Mouse (Mus musculus) intestine, postnatal 0 days (tissue): ENCODE data around the gene Scn4a. TPM values are rescaled to one million over a fixed set of nuclear protein-coding genes. Genes with fewer than 3 reads are reported as not detected.
"Not testable (repeated sequence)": the region's sequence is repeated elsewhere in the genome, so short reads cannot be mapped to it uniquely, and the experiment has no call there.

ENCODE experiments used
- ATAC-seq: fragments of 200-750 bp; cut with Nextera tagmentation; 2 replicates; pipeline ENCODE4 v1.8.0; 2017; ENCODE audit warnings: mild to moderate bottlenecking, moderate TSS enrichment, moderate library complexity
- H3K27ac ChIP-seq: fragments of 300-500 bp; sonication (generic); 2 replicates; pipeline ENCODE4 v1.5.1; 2014; ENCODE audit warnings: mild to moderate bottlenecking, low read depth, low read length, moderate library complexity
- H3K27me3 ChIP-seq: fragments of 300-500 bp; sonication (generic); replicated peaks from 2 replicates; pipeline ENCODE4 v1.6.1; 2014; ENCODE audit warnings: low read length, mixed read lengths; ENCODE audit not compliant: control insufficient read depth, insufficient read depth
- H3K36me3 ChIP-seq: fragments of 300-500 bp; sonication (generic); 2 replicates; pipeline ENCODE4 v1.6.1; 2014; ENCODE audit warnings: mild to moderate bottlenecking, moderate library complexity; ENCODE audit not compliant: control insufficient read depth, insufficient read depth
- H3K4me1 ChIP-seq: fragments of 300-500 bp; sonication (generic); replicated peaks from 2 replicates; pipeline ENCODE4 v1.6.1; 2014; ENCODE audit warnings: antibody characterized with exemption, low read length, mixed read lengths; ENCODE audit not compliant: control insufficient read depth, insufficient read depth
- H3K4me2 ChIP-seq: fragments of 300-500 bp; sonication (generic); replicated peaks from 2 replicates; pipeline ENCODE4 v1.6.1; 2014; ENCODE audit warnings: low read depth, mild to moderate bottlenecking, moderate library complexity
- H3K4me3 ChIP-seq: fragments of 300-500 bp; sonication (generic); 2 replicates; pipeline ENCODE4 v1.5.1; 2014; ENCODE audit warnings: low read depth, low read length
- H3K9ac ChIP-seq: fragments of 300-500 bp; sonication (generic); 2 replicates; pipeline ENCODE4 v1.6.1; 2014; ENCODE audit warnings: mild to moderate bottlenecking, low read depth, low read length
- H3K9me3 ChIP-seq: fragments of 300-500 bp; sonication (generic); 2 replicates; pipeline ENCODE4 v1.6.1; 2016; ENCODE audit warnings: mixed run types; ENCODE audit not compliant: control insufficient read depth
- CTCF ChIP-seq: sonication (generic); IDR thresholded peaks from 2 replicates; pipeline ENCODE4 v1.5.1; 2016; ENCODE audit warnings: low read depth, mild to moderate bottlenecking, control low read depth, antibody characterized with exemption, moderate library complexity
- WGBS: fragments of 180-500 bp; shearing (Covaris S2); extraction: QIAGEN DNeasy Blood & Tissue Kit; methylation state at CpG from one replicate; pipeline ENCODE4 v1.1.7; 2014; 5-methylcytosine and 5-hydroxymethylcytosine counted together
- polyA plus RNA-seq: library from polyadenylated mRNA; unstranded; fragments of >200 nt; fragmentation: Nextera tagmentation; extraction: Ambion mirVana; gene quantifications from 2 replicates; pipeline ENCODE4 v1.2.1, GENCODE M21; 2015

Scn4a gene
- polyA plus RNA-seq, 1 experiment from 2014 or later, result 0.01 TPM

GRCm38 (mm10) chr11:106354181-106354580 lies 1.1 kb upstream of the Scn4a start:
- ATAC-seq, result no peak
- Histone ChIP-seq H3K36me3 (no peaks in the 10 kb centered on the region), H3K9ac (no peak overlapping the region), H3K27ac (no peak overlapping the region), H3K4me3 (no peak overlapping the region), H3K27me3 (no peaks in the 10 kb centered on the region), H3K9me3 (no peaks in the 10 kb centered on the region), H3K4me2 (no peak overlapping the region), H3K4me1 (no peaks in the 10 kb centered on the region)
- WGBS, result 38% methylated on average over 1 of the region's 1 CpGs
- TF ChIP-seq CTCF, result no peak

- no peaks in the 10 kb centered on the region for H3K9me3 ChIP-seq
- no peaks in the 10 kb centered on the region for H3K36me3 ChIP-seq
- H3K4me3 ChIP-seq, result no peak overlapping the region
- no peaks in the 10 kb centered on the region for H3K4me1 ChIP-seq
- H3K27ac ChIP-seq, result no peak overlapping the region
- no peaks in the 10 kb centered on the region for H3K27me3 ChIP-seq
- TF ChIP-seq CTCF, result no peak
- no peak overlapping the region for H3K9ac ChIP-seq
- H3K4me2 ChIP-seq, result no peak overlapping the region
- no peak for ATAC-seq
- WGBS, result 81% methylated on average over 4 of the region's 4 CpGs
Measured at GRCm38 (mm10) chr11:106351941-106352340, 1.1 kb downstream of the Scn4a start.

GRCm38 (mm10) chr11:106351253-106351652 lies 1.8 kb downstream of the Scn4a start:
- TF ChIP-seq CTCF, result no peak
- WGBS, result 62% methylated on average over 3 of the region's 3 CpGs
- ATAC-seq, result no peak

GRCm38 (mm10) chr11:106350853-106351252 lies 2.2 kb downstream of the Scn4a start:
- ATAC-seq, result no peak
- Histone ChIP-seq H3K36me3 (no peaks in the 10 kb centered on the region), H3K27ac (no peak overlapping the region), H3K27me3 (no peaks in the 10 kb centered on the region), H3K4me3 (no peak overlapping the region), H3K4me2 (no peak overlapping the region), H3K9ac (no peak overlapping the region), H3K9me3 (no peaks in the 10 kb centered on the region), H3K4me1 (no peaks in the 10 kb centered on the region)
- WGBS, result 45% methylated on average over 5 of the region's 5 CpGs
- TF ChIP-seq CTCF, result no peak

More at GRCm38 (mm10) chr11:106351253-106351652, 1.8 kb downstream of the Scn4a start:
- H3K9me3 ChIP-seq, result no peaks in the 10 kb centered on the region
- H3K4me2 ChIP-seq, result no peak overlapping the region
- H3K9ac ChIP-seq, result no peak overlapping the region
- no peak overlapping the region for H3K4me3 ChIP-seq
- H3K27me3 ChIP-seq, result no peaks in the 10 kb centered on the region
- H3K4me1 ChIP-seq, result no peaks in the 10 kb centered on the region
- no peak overlapping the region for H3K27ac ChIP-seq
- H3K36me3 ChIP-seq, result no peaks in the 10 kb centered on the region

- Histone ChIP-seq H3K27ac (no peak overlapping the region), H3K4me2 (no peak overlapping the region), H3K9ac (no peak overlapping the region), H3K4me1 (no peaks in the 10 kb centered on the region), H3K27me3 (no peaks in the 10 kb centered on the region), H3K36me3 (no peaks in the 10 kb centered on the region), H3K9me3 (no peaks in the 10 kb centered on the region), H3K4me3 (no peak overlapping the region)
- ATAC-seq, result no peak
- WGBS, result 70% methylated on average over 6 of the region's 6 CpGs
- TF ChIP-seq CTCF, result no peak
Measured at GRCm38 (mm10) chr11:106349772-106350171, 3.3 kb downstream of the Scn4a start.

- no peak overlapping the region for H3K9ac ChIP-seq
- no peak overlapping the region for H3K27ac ChIP-seq
- no peak overlapping the region for H3K4me2 ChIP-seq
- no peaks in the 10 kb centered on the region for H3K9me3 ChIP-seq
- no peaks in the 10 kb centered on the region for H3K36me3 ChIP-seq
- 22% methylated on average over 6 of the region's 6 CpGs for WGBS
- ATAC-seq, result no peak
- no peaks in the 10 kb centered on the region for H3K27me3 ChIP-seq
- no peaks in the 10 kb centered on the region for H3K4me1 ChIP-seq
- H3K4me3 ChIP-seq, result no peak overlapping the region
- no peak for TF ChIP-seq CTCF
Measured at GRCm38 (mm10) chr11:106344910-106345309, 8.2 kb downstream of the Scn4a start.

GRCm38 (mm10) chr11:106340990-106341520 lies 12.0 kb downstream of the Scn4a start:
- ATAC-seq, result no peak
- Histone ChIP-seq H3K36me3 (no peaks in the 10 kb centered on the region), H3K27ac (no peak overlapping the region), H3K4me1 (no peaks in the 10 kb centered on the region), H3K4me2 (no peak overlapping the region), H3K4me3 (no peak overlapping the region), H3K9me3 (no peaks in the 10 kb centered on the region), H3K27me3 (no peaks in the 10 kb centered on the region), H3K9ac (no peak overlapping the region)
- WGBS, result 82% methylated on average over 9 of the region's 9 CpGs
- TF ChIP-seq CTCF, result no peak

- not testable (repeated sequence) for ATAC-seq
- WGBS, result 93% methylated on average over 4 of the region's 4 CpGs
Measured at GRCm38 (mm10) chr11:106339323-106339722, 13.8 kb downstream of the Scn4a start.

More at GRCm38 (mm10) chr11:106339323-106339722, 13.8 kb downstream of the Scn4a start:
- H3K4me3 ChIP-seq, H3K27me3 ChIP-seq, H3K36me3 ChIP-seq, H3K9ac ChIP-seq, H3K27ac ChIP-seq, H3K4me1 ChIP-seq, H3K4me2 ChIP-seq, H3K9me3 ChIP-seq: not testable (repeated sequence)
